Mouse (Mus musculus): ENCODE results near the gene Gpr137.
"Not testable (repeated sequence)": the region's sequence is repeated elsewhere in the genome, so short reads cannot be mapped to it uniquely, and the experiment has no call there.

Gpr137 gene

DNA sequence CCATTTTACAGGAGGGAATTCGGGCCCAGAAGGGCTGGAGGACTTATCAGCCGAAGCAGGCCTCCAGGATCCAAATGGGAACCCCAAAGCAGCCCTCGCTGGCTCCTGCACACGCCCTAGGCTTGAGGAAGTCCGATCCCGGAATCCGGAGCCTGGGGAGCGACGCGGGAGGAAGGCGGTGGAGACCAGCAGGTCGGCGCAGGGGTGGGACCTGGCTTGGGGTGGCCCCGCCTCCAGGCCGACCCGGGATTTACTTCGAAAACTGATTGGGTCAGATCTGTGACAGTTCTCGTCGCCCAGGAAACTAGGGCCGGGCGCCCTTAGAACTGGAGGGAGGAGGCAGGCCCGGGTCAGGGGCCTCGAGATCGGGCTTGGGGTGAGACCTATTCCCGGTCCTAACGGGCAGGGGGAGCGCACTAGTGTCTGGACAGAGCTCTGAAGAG, at the start of gene Gpr137:
Gene Gpr137 (minus strand): TSS at position 232 of the 443 bp plus-strand sequence.
- DNase-seq (ENCODE audit: low spot score), result peak; percentile 96

GRCm38 (mm10) chr19:6991166-6991565, 48.9 kb upstream of the Gpr137 start:
- not testable (repeated sequence) for DNase-seq (ENCODE audit: low spot score)

DNA sequence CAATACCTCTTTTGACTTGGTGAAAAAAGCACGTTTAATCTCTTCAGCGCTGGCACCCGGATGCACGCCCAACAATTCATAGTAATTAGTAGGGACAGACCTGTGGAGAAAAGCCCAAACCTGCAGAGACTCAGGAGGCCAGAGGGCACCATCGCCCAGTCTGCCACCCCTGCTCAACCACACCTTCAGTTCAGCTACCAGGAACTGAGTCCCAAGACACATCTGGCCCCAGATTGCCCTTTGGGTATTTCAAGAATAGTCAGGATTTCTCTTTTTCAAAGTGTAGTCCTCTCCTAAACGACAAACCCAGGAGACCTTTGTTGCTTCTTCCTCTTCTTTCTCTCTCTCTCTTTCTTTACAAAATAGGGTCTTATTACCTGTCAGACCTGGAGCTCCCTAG, 48.4 kb upstream of the Gpr137 start:
- no peak for DNase-seq (ENCODE audit: low spot score)

DNA sequence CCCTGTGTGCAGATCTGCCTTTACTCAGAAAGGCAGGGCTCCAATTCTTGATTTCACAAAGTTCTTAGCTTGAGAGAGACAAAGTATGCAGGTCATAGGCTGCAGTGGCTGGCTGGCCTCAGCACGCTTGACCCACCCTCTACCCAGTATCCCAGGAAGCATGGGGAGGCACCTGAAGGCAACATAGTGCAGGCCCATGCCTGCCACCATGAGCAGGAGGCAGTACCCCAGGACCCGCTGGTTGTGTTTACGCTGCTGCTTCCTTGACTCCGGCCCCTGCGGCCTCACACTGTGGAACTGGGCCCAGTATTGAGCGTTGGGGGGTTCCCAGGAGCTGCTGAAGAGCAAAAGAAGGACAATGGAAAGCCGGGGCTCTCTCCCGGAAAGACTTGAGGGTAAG, 47.0 kb upstream of the Gpr137 start:
- peak; percentile 79 for DNase-seq (ENCODE audit: low spot score)

DNA sequence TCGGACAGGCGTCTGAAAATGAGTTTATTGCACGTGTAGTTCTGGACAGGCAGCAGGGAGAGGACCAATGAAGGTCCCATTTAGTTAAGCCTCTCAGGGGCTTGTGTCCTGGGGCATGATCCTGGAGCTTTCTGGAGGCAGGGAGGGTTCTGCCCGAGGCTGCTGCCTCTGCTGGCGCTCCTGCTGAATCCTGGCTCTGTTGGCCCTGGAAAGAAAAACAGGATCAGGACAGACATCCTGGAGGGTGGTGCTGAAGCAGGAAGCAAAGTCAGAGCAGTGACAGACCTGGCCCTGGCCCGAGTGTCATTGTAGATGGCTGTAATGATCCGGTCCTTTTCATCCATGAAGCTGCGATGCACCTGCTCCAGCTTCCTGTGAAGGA, 45.6 kb upstream of the Gpr137 start:
- DNase-seq (ENCODE audit: low spot score), result peak; percentile 56

GRCm38 (mm10) chr19:6987061-6987903, 45.0 kb upstream of the Gpr137 start, which contains the start of gene Vegfb:
TSS of gene Vegfb (minus strand) at chr19:6987651.
- peak; percentile 72 for DNase-seq (ENCODE audit: low spot score)

DNA sequence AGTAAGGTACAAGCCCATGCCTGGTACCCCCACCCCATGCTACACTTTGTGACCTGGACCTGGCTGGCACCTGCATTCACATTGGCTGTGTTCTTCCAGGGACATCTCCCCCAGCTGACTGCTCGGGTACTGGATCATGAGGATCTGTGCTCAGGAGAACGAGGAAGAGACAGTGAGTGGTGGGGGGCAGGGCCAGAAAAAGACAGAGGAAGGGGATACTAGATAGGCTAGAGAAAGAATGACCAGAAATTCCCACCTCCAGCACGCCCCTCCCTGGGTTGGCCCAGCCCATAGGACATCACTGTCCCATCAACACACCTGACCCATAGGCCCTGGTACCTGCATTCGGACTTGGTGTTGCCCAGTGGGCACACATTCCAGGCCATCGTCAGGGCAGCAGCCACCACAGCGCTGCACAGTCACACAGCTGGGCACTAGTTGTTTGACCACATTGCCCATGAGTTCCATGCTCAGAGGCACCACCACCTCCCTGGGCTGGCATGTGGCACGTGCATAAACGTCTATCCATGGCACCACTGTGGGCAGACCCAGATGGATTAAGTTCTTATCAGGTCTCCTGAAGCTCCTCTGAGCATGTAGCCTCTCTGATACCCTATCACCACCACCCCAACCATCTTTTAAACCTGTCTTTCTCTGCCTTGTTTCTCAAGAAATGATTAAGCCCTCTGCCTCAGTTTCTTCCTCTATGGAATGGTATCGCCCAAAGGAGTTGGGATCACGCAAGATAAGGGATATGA, 43.9 kb upstream of the Gpr137 start:
- DNase-seq (ENCODE audit: low spot score), result no peak

- DNase-seq (ENCODE audit: low spot score), result no peak
Measured at GRCm38 (mm10) chr19:6985300-6985699, 43.0 kb upstream of the Gpr137 start.

GRCm38 (mm10) chr19:6983621-6984020, 41.3 kb upstream of the Gpr137 start:
- no peak for DNase-seq (ENCODE audit: low spot score)

- DNase-seq (ENCODE audit: low spot score), result no peak
Measured at GRCm38 (mm10) chr19:6981465-6981864, 39.2 kb upstream of the Gpr137 start.

- DNase-seq (ENCODE audit: low spot score), result peak; percentile 100
Measured at GRCm38 (mm10) chr19:6980381-6981093, 38.3 kb upstream of the Gpr137 start, which contains the start of gene Fkbp2. TSS of gene Fkbp2 (minus strand) at chr19:6980501.

DNA sequence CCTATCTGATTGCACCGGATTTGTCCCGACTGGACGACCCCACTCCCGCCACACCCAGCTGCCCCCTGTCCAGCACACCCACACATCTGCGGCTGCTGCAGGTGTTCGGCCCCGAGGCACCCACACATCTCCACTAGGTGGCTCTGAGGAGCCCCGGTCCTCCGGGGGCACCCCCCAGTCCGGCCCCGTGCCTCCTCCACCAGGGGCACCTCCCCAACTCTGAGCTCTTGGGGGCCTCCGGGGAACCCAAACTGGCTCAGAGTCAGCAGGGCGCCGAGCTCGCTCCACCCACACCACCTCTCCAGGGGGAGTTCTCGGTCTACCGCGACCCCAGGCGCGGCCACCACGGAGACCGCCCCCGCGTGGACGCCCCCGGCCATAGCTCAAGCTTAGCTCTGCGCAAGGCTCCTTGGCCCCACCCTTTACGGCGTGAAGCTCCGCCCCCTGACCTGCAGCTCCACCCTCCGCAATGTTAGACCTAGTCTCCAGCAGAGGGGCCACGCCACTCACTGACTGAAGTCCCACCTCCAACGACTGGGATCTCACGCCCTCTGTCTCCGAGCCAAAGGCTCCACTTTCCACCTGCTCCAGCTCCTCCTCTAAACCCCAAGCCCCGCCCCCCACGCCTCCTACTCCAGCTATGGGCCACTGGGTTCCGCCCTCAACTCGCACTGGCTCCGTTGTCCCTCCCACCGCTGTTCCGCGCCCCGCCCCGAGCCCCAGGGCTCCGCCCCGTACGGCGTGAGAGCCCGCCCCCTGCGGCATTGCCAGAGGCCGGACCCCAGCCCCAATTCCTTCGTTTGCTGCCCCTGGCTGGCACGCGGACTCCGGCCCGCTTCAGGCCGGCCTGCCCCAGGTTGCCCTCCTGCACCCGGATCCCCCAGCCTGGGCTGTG, 37.5 kb upstream of the Gpr137 start:
- DNase-seq (ENCODE audit: low spot score), result peak; percentile 100

DNA sequence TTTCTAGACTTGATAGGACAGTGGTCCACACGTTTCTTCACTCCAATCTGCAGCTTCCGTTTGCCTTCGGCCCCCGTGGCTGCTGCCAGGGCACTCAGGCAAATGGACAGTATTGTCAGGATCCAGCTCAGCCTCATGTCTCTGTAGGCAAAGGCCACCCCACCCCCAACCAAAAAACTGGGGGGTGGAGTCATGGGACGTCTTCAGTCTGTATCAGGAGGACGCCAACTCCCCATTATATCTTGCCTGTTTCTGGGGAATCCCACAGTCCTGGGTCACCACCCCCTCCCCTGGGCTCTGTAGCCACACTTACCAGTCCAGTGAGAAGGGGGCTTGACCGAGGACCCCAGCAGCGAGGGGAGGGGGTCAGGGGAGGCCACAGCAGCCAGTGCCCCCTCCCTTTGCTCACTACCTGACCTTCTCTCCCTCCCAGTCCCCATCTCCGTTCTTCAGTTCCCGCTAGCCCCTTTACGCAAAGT, 36.8 kb upstream of the Gpr137 start:
- peak; percentile 84 for DNase-seq (ENCODE audit: low spot score)

DNA sequence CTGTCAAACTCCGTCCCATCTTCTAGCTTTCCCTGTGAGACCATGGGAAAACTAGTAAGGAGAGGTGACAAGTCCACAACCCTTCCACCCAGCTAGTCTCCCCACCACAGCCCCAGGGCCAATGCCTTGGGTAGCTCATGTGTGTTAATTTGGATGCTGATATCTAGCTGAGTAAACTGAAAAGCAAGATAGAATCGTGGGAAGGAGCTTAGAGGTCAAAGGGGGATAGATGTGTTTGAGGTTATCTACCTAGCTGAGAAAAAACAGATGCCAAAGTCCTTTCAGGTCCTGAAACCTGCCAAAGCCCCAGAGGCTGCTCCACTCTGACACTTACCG, 36.3 kb upstream of the Gpr137 start:
- DNase-seq (ENCODE audit: low spot score), result no peak

DNA sequence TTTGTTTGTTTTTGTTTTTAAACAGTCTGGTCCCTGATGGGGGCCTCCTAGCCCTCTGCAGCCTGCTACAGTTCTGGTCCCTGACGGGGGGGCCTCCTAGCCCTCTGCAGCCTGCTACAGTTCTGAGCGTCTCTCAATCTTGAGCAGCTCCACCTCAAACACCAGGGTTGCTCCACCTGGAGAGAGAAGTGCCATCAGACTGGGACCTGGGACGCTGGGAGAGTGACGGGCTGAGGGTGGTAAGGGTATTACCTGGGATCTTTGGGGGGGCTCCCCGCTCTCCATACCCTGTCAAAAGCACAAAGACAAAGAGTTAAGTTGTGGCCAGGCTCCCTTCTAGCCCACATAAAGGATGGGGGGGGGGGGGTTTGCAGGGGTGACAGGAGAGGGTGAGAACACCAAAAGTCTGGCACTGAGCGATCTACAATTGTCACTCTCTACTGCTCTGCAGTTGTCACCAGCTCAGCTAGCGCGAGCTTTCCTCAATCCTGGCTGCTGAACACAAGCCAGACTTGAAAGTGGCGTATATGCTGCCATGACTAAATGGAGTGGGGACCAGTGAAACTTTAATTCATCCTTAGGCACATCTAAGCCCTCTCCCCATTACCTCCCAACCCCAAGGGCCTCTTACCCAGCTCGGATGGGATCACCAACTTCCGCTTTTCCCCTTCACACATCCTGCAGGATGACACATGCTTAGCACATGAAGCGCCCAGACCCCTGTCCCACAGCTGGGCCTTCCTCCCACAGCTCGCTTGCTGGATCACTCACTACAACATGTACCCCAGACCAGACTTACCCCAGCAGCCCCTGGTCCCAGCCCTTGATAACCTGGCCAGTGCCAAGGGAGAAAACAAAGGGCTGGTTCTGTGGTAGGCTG, 35.7 kb upstream of the Gpr137 start:
- no peak for DNase-seq (ENCODE audit: low spot score)

GRCm38 (mm10) chr19:6975537-6976521, 33.5 kb upstream of the Gpr137 start, which contains the start of gene Plcb3:
TSS of gene Plcb3 (minus strand) at chr19:6976470.
- peak; percentile 89 for DNase-seq (ENCODE audit: low spot score)

- peak; percentile 90 for DNase-seq (ENCODE audit: low spot score)
Measured at GRCm38 (mm10) chr19:6974211-6975205, 32.2 kb upstream of the Gpr137 start, which contains the start of gene Ppp1r14b. TSS of gene Ppp1r14b (plus strand) at chr19:6974968.

Data from adipocyte (in vitro differentiated cells).